Mouse (Mus musculus): ENCODE measurements around the gene Clba1. TPM values are rescaled to one million over a fixed set of nuclear protein-coding genes. Genes with fewer than 3 reads are reported as not detected.

Gene Clba1
- polyA plus RNA-seq, 1 experiment from 2014 or later = 4.3 TPM

GRCm38 (mm10) chr12:112819057-112819662, 10.4 kb downstream of the Clba1 start:
- no peaks in the 10 kb centered on the region for H3K4me1 ChIP-seq (ENCODE audit: insufficient read depth)
- H3K27me3 ChIP-seq (ENCODE audit: insufficient read depth, low read length) = no peaks in the 10 kb centered on the region
- H3K4me3 ChIP-seq (ENCODE audit: low read depth, low read length) = no peak overlapping the region
- H3K9me3 ChIP-seq (ENCODE audit: low read depth, low read length) = no peaks in the 10 kb centered on the region
- H3K4me2 ChIP-seq = no peak overlapping the region
- TF ChIP-seq CTCF (IDR thresholded peaks at IDR 0.05; ENCODE audit: low read depth) = no peak
- H3K9ac ChIP-seq = no peak overlapping the region
- DNase-seq (no peak), ATAC-seq (ENCODE audit: insufficient read depth) (no peak)
- H3K27ac ChIP-seq (ENCODE audit: low read depth) = no peak overlapping the region
- H3K36me3 ChIP-seq (ENCODE audit: insufficient read depth) = peaks cover 86% of the 10 kb centered on the region
- WGBS = 90% methylated on average over 8 of the region's 8 CpGs

- H3K4me1 ChIP-seq (ENCODE audit: insufficient read depth) = no peaks in the 10 kb centered on the region
- ATAC-seq (ENCODE audit: insufficient read depth) (no peak), DNase-seq (no peak)
- 79% methylated on average over 12 of the region's 12 CpGs for WGBS
- peaks cover 84% of the 10 kb centered on the region for H3K36me3 ChIP-seq (ENCODE audit: insufficient read depth)
- no peak overlapping the region for H3K4me2 ChIP-seq
- H3K27me3 ChIP-seq (ENCODE audit: insufficient read depth, low read length) = no peaks in the 10 kb centered on the region
- TF ChIP-seq CTCF (IDR thresholded peaks at IDR 0.05; ENCODE audit: low read depth) = no peak
- no peaks in the 10 kb centered on the region for H3K9me3 ChIP-seq (ENCODE audit: low read depth, low read length)
- H3K4me3 ChIP-seq (ENCODE audit: low read depth, low read length) = no peak overlapping the region
- no peak overlapping the region for H3K27ac ChIP-seq (ENCODE audit: low read depth)
- no peak overlapping the region for H3K9ac ChIP-seq
Measured at GRCm38 (mm10) chr12:112820401-112820999, 11.8 kb downstream of the Clba1 start.

GRCm38 (mm10) chr12:112821216-112821615, 12.5 kb downstream of the Clba1 start:
- DNase-seq (no peak), ATAC-seq (ENCODE audit: insufficient read depth) (no peak)
- Histone ChIP-seq H3K4me3 (ENCODE audit: low read depth, low read length) (no peak overlapping the region), H3K4me2 (no peak overlapping the region), H3K27ac (ENCODE audit: low read depth) (no peak overlapping the region), H3K9ac (no peak overlapping the region), H3K9me3 (ENCODE audit: low read depth, low read length) (no peaks in the 10 kb centered on the region), H3K27me3 (ENCODE audit: insufficient read depth, low read length) (no peaks in the 10 kb centered on the region), H3K36me3 (ENCODE audit: insufficient read depth) (peaks cover 84% of the 10 kb centered on the region), H3K4me1 (ENCODE audit: insufficient read depth) (no peaks in the 10 kb centered on the region)
- 50% methylated on average over 1 of the region's 1 CpGs for WGBS
- no peak for TF ChIP-seq CTCF (IDR thresholded peaks at IDR 0.05; ENCODE audit: low read depth)

GRCm38 (mm10) chr12:112821974-112822373, 13.2 kb downstream of the Clba1 start:
- Histone ChIP-seq H3K9me3 (ENCODE audit: low read depth, low read length) (no peaks in the 10 kb centered on the region), H3K4me3 (ENCODE audit: low read depth, low read length) (no peak overlapping the region), H3K27ac (ENCODE audit: low read depth) (no peak overlapping the region), H3K4me2 (no peak overlapping the region), H3K27me3 (ENCODE audit: insufficient read depth, low read length) (no peaks in the 10 kb centered on the region), H3K36me3 (ENCODE audit: insufficient read depth) (peaks cover 85% of the 10 kb centered on the region), H3K4me1 (ENCODE audit: insufficient read depth) (0 out of 2 replicates have a peak, but pooled peaks cover 4% of the 10 kb centered on the region), H3K9ac (no peak overlapping the region)
- WGBS = 56% methylated on average over 4 of the region's 4 CpGs
- ATAC-seq (ENCODE audit: insufficient read depth) (no peak), DNase-seq (no peak)
- TF ChIP-seq CTCF (IDR thresholded peaks at IDR 0.05; ENCODE audit: low read depth) = no peak

GRCm38 (mm10) chr12:112822676-112823075, 13.9 kb downstream of the Clba1 start:
- no peak overlapping the region for H3K4me2 ChIP-seq
- no peak for DNase-seq
- no peak overlapping the region for H3K4me3 ChIP-seq (ENCODE audit: low read depth, low read length)
- H3K27me3 ChIP-seq (ENCODE audit: insufficient read depth, low read length) = no peaks in the 10 kb centered on the region
- no peak for ATAC-seq (ENCODE audit: insufficient read depth)
- no peak overlapping the region for H3K27ac ChIP-seq (ENCODE audit: low read depth)
- TF ChIP-seq CTCF (IDR thresholded peaks at IDR 0.05; ENCODE audit: low read depth) = no peak
- H3K9ac ChIP-seq = no peak overlapping the region; the same call in 1 of the 2 replicates
- H3K4me1 ChIP-seq (ENCODE audit: insufficient read depth) = peaks cover 9% of the 10 kb centered on the region
- no peaks in the 10 kb centered on the region for H3K9me3 ChIP-seq (ENCODE audit: low read depth, low read length)
- H3K36me3 ChIP-seq (ENCODE audit: insufficient read depth) = peaks cover 86% of the 10 kb centered on the region
- WGBS = 73% methylated on average over 2 of the region's 2 CpGs

DNA sequence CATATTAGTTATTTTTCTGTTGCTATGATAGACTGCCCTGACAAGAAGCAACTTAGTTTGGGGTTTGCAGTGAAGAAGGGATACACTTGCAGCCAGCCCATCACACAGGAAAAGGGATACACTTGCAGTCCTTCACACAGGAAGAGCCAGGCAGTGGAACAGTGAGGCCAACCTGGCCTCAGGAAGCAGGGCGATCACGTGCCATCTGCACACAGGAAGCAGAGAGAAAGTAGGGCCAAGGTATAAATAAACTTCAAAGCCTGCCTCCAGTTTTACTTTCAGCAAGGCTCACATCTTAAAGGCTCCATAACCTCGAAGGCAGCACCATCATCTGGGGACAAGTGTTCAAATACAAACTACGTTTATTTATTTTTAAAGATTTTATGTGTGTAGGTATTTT, 14.5 kb downstream of the Clba1 start:
- no peak overlapping the region; the same call in 1 of the 2 replicates for H3K9ac ChIP-seq
- peaks cover 87% of the 10 kb centered on the region for H3K36me3 ChIP-seq (ENCODE audit: insufficient read depth)
- no peak for TF ChIP-seq CTCF (IDR thresholded peaks at IDR 0.05; ENCODE audit: low read depth)
- no peak overlapping the region for H3K4me2 ChIP-seq
- no peak for ATAC-seq (ENCODE audit: insufficient read depth)
- no peak overlapping the region for H3K4me3 ChIP-seq (ENCODE audit: low read depth, low read length)
- H3K9me3 ChIP-seq (ENCODE audit: low read depth, low read length) = no peaks in the 10 kb centered on the region
- WGBS = 56% methylated on average over 4 of the region's 4 CpGs
- H3K27ac ChIP-seq (ENCODE audit: low read depth) = no peak overlapping the region
- H3K27me3 ChIP-seq (ENCODE audit: insufficient read depth, low read length) = no peaks in the 10 kb centered on the region
- DNase-seq = no peak
- peaks cover 11% of the 10 kb centered on the region for H3K4me1 ChIP-seq (ENCODE audit: insufficient read depth)

GRCm38 (mm10) chr12:112825901-112826300, 17.2 kb downstream of the Clba1 start:
- Histone ChIP-seq H3K36me3 (ENCODE audit: insufficient read depth) (peaks cover 61% of the 10 kb centered on the region), H3K4me1 (ENCODE audit: insufficient read depth) (peaks cover 17% of the 10 kb centered on the region), H3K27ac (ENCODE audit: low read depth) (no peak overlapping the region)

More at GRCm38 (mm10) chr12:112825901-112826300, 17.2 kb downstream of the Clba1 start:
- TF ChIP-seq CTCF (IDR thresholded peaks at IDR 0.05; ENCODE audit: low read depth) = no peak
- no peak overlapping the region for H3K4me2 ChIP-seq
- DNase-seq = no peak
- WGBS = 75% methylated on average over 5 of the region's 5 CpGs
- H3K9me3 ChIP-seq (ENCODE audit: low read depth, low read length) = no peaks in the 10 kb centered on the region
- no peaks in the 10 kb centered on the region for H3K27me3 ChIP-seq (ENCODE audit: insufficient read depth, low read length)
- peak overlapping the region; percentile 14; the same call in 1 of the 2 replicates for H3K9ac ChIP-seq
- H3K4me3 ChIP-seq (ENCODE audit: low read depth, low read length) = no peak overlapping the region
- no peak for ATAC-seq (ENCODE audit: insufficient read depth)

All from lung, embryonic 14.5 days (tissue).